Mouse (Mus musculus): Measurements from ENCODE around the gene Slc28a1.
A peak's percentile ranks its signal among the peaks of the same experiment; 100 is the strongest.

Slc28a1 gene

GRCm38 (mm10) chr7:81212261-81212681, 97.7 kb downstream of the Slc28a1 start:
- peak in 1 of 2 experiments; percentile 3 for DNase-seq (ENCODE audit: low spot score in 2 of 2)

DNA sequence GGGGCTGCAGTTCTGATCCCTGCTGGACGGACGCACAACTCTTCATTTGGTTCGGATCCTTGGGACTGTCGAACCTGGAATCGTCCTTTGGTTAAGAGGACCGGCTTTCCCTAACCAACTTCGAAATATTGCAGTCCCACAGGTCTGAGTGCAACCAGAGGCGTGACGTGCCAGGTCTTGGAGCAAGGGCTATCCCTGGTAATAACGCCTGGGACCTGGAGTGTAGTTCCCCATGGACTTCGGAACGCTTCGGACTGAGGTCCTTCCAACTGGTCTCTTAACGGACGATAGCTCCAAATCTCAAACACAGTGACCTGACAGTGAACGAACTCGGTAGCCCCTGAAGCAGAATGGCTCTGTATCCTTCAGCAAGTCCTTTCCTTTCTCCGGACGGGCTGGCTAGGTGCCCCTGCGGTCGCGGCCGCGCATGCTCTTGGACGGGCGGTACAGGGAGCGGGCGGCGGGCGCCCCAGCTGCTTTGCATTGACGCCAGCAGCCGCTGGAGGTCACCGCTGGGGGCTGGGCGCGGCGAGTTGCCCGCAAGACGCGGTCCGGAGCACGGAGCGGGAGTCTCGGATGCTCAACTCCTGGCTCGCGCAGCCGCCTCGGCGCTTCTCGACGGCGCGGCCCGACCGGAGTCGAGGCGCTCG, 98.2 kb downstream of the Slc28a1 start:
- DNase-seq (ENCODE audit: low spot score in 2 of 2), result peak; percentile 70 to 74

DNA sequence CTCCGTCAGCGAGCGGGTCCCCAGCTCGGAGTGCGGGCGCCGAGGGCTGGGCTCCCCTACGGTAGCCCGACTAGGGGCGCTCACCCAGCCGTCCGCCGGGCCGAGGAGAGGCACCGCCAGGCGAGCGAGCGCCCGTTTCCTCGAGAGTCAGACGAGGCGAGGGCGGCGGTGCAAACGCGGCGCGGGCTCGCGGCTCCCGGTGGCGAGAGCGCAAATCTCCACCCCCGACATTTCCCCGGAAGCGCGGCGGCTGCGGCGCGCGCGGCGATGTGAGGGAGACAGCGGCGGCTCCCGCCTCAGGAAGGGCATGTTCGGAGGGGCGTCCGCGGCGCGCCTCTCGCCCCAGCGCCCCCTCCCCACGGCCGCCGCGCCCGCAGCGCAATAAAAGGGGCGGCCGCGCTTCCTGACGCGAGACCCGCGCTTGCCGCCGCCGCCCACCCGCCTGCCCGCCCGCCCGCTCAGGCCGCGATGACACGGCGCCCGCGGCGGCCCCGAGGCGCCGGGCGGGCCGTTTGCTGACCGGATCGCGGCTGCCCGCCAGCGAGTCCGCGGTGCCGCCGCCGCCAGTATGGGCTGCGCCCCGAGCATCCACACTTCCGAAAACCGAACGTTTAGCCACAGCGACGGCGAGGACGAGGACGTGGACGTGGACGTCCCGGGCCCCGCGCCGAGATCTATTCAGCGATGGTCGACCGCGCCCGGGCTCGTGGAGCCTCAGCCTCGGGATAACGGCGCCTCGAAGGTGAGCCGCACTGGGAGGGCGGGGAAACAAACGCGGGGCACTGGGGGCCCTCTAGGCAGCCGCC, 99.0 kb downstream of the Slc28a1 start, which contains the start of gene Pde8a:
TSS of gene Pde8a (plus strand) at position 250 of the 806 bp plus-strand sequence.
- no peak for DNase-seq (ENCODE audit: low spot score in 2 of 2)

DNA sequence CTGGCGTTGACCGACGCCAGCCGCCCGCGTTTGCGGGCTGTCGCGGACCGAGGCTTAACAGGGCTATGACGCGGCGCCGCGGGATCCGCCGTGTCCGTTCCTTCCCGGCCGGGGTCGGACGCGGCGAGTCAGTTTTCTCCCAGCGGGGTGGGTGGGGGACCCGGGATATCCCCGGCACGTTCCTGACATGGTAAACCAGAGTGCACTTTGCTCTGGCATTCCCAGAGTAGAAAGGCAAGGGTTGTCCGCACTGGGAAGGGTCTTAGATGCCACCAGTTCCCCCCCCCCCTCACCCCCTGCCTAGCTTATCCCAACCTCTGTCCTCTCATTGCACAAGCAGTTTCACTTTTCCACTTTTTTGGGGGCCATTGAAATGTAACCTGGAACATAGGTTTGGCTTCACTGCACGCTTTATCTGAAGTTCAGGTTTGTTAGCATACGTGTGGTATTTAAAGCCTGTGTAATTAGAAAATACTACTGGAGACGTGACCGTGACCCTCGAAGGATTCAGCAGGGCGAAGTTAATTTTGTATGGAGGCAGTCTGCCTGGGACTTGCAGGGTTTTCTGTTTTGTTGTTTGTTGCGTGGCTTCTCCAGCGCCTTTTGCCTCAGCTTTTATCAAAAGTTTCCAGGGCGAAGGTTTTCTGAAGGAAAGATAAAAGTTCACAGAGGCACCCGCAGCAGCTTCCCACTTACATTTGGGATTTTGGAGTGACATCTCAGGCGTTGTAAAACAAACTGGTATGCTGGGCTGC, 99.7 kb downstream of the Slc28a1 start:
- no peak for DNase-seq (ENCODE audit: low spot score in 2 of 2)

DNA sequence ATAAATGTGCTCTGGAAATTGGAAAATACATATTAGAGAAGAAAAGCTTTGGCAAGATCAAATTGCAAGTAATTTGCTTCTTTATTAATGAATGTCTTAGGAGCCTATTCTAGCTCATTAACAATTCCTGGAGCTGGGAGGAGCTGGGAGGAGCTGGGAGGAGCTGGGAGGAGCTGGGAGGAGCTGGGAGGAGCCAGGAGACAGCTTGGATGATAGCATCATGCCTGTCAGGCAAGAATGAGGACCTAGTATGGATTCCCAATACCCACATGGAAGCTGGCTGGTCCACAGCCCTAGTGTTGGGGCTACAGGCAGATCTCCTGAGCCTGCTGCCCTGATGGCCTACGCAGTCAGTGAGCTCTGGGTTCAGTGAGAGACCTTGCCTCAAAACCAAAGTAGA, 101.4 kb downstream of the Slc28a1 start:
- no peak for DNase-seq (ENCODE audit: low spot score in 2 of 2)

DNA sequence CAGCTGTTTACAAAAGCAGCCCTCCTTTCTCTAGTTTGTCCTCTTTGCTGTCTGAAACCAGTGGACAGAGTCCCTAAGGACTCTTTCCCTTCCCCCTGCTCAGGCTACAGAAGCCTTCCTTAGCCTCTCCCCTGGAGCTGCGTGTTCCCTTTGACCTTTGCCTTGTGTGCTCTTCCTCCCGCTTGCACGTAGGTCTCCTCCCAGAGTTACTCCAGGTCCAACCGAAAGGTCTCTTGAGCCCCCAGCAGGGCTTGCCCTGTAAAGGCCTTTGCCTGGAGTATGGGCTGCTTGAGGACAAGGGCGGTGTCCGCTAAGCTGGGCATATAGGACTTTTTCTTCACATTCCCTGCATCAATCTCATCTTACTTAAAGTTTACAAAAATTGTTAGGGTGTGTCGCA, 104.7 kb downstream of the Slc28a1 start:
- DNase-seq (ENCODE audit: low spot score in 2 of 2), result no peak

All from right cerebral cortex, postnatal 36 days (tissue).